Mouse (Mus musculus): Measurements from ENCODE around the gene Birc6. TPM values are rescaled to one million over a fixed set of nuclear protein-coding genes. Genes with fewer than 3 reads are reported as not detected.
A peak's percentile ranks its signal among the peaks of the same experiment; 100 is the strongest.

Birc6 gene
- total RNA-seq, 2 experiments from 2014 or later = 115 to 120 TPM

- no peak for DNase-seq (ENCODE audit: low spot score in 2 of 2)
Observed at GRCm38 (mm10) chr17:74705480-74705879, 177.4 kb downstream of the Birc6 start.

- no peak for DNase-seq (ENCODE audit: low spot score in 2 of 2)
Observed at GRCm38 (mm10) chr17:74706593-74706992, 178.5 kb downstream of the Birc6 start.

- no peak for DNase-seq (ENCODE audit: low spot score in 2 of 2)
Observed at GRCm38 (mm10) chr17:74707637-74708152, 179.6 kb downstream of the Birc6 start.

- no peak for DNase-seq (ENCODE audit: low spot score in 2 of 2)
Observed at GRCm38 (mm10) chr17:74710731-74711130, 182.6 kb downstream of the Birc6 start.

- DNase-seq (ENCODE audit: low spot score in 2 of 2) = no peak
Observed at GRCm38 (mm10) chr17:74711627-74712026, 183.5 kb downstream of the Birc6 start.

- no peak for DNase-seq (ENCODE audit: low spot score in 2 of 2)
Observed at GRCm38 (mm10) chr17:74715128-74715527, 187.0 kb downstream of the Birc6 start.

- DNase-seq (ENCODE audit: low spot score in 2 of 2) = no peak
Observed at GRCm38 (mm10) chr17:74715724-74716123, 187.6 kb downstream of the Birc6 start.

- no peak for DNase-seq (ENCODE audit: low spot score in 2 of 2)
Observed at GRCm38 (mm10) chr17:74716643-74717042, 188.5 kb downstream of the Birc6 start.

- no peak for DNase-seq (ENCODE audit: low spot score in 2 of 2)
Observed at GRCm38 (mm10) chr17:74717091-74717617, 189.1 kb downstream of the Birc6 start.

- DNase-seq (ENCODE audit: low spot score in 2 of 2) = peak; percentile 92 to 98
Observed at GRCm38 (mm10) chr17:74717618-74718151, 189.6 kb downstream of the Birc6 start, which contains the start of gene Ttc27. Gene Ttc27, plus strand, starts transcription at chr17:74717732.

GRCm38 (mm10) chr17:74732872-74733271, 204.8 kb downstream of the Birc6 start:
- DNase-seq (ENCODE audit: low spot score in 2 of 2) = no peak

- no peak for DNase-seq (ENCODE audit: low spot score in 2 of 2)
Observed at GRCm38 (mm10) chr17:74735392-74735791, 207.3 kb downstream of the Birc6 start.

- DNase-seq (ENCODE audit: low spot score in 2 of 2) = no peak
Observed at GRCm38 (mm10) chr17:74749659-74750058, 221.6 kb downstream of the Birc6 start.

- no peak for DNase-seq (ENCODE audit: low spot score in 2 of 2)
Observed at GRCm38 (mm10) chr17:74751026-74751425, 222.9 kb downstream of the Birc6 start.

Other genes with a start within 250 kb of the Birc6 start
- 10 to 100 TPM; 40.5 to 44.0 TPM for gene Memo1, start 232.8 kb upstream of the Birc6 start, total RNA-seq (2021)
- 10 to 100 TPM; 48.5 to 51.3 TPM for gene Dpy30, start 204.4 kb upstream of the Birc6 start, total RNA-seq (2021)
- 10 to 100 TPM; 53.6 to 55.6 TPM for gene Spast, start 189.3 kb upstream of the Birc6 start, total RNA-seq (2021)
- 10 to 100 TPM; 16.7 to 17.4 TPM for gene Slc30a6, start 132.7 kb upstream of the Birc6 start, total RNA-seq (2021)
- under 1 TPM; 0.07 to 0.08 TPM for gene Nlrc4, start 69.2 kb upstream of the Birc6 start, total RNA-seq (2021)
- 10 to 100 TPM; 73.2 to 81.9 TPM for gene Yipf4, start 38.8 kb upstream of the Birc6 start, total RNA-seq (2021)
- gene Ttc27, start 189.4 kb downstream of the Birc6 start, total RNA-seq (2021) = 10 to 100 TPM; 20.8 to 25.8 TPM